Mouse (Mus musculus): Measurements from ENCODE around the gene Cdon.

DNA sequence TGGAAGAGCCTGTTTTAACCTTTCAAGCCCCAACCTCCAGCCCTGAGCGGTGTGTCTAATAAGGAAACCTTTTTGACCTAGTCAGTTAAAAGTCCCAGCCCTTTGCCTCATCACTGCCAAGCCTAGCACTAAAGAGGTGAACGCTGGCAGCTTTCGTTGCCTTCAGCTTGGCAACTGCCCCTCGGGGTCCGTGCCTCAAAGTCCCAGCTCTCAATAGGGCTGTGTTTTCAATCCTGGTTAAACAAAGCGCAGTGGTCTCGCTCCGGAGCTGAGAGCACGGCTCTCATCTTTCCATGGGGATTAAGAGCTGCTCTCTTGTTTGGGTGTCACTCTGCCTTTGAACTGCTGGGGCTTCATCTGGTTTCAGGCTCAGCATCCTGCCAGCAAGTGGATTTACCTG is 20.1 kb upstream of the Cdon start:
- TF ChIP-seq EP300 (IDR thresholded peaks at IDR 0.05; ENCODE audit: low read length) (no peak), UBTF (IDR thresholded peaks at IDR 0.05; ENCODE audit: low read depth, low read length) (no peak), GABPA (IDR thresholded peaks at IDR 0.05; ENCODE audit: insufficient replicate concordance, low read depth, low read length) (no peak), POLR2A (IDR thresholded peaks at IDR 0.05; ENCODE audit: low read depth, low read length) (no peak), ZC3H11A (IDR thresholded peaks at IDR 0.05; ENCODE audit: low read depth, low read length) (no peak), ZNF384 (IDR thresholded peaks at IDR 0.05; ENCODE audit: low read depth, low read length) (no peak), SIN3A (IDR thresholded peaks at IDR 0.05; ENCODE audit: low read length) (no peak), MAZ (IDR thresholded peaks at IDR 0.05; ENCODE audit: low read depth, low read length) (no peak), ZMIZ1 (IDR thresholded peaks at IDR 0.05; ENCODE audit: low read depth, low read length) (no peak), TBP (conservative IDR thresholded peaks at IDR 0.05; ENCODE audit: low read depth, low read length) (no peak), CTCF (conservative IDR thresholded peaks at IDR 0.05 in 1 of 2, IDR thresholded peaks at IDR 0.05 in 1 of 2; ENCODE audit: low read depth in 2 of 2, low read length in 2 of 2) (no peak)

Measured in CH12.LX (cell line).